Mouse (Mus musculus): ENCODE measurements around the gene Slit2.
A peak's percentile ranks its signal among the peaks of the same experiment; 100 is the strongest.

Gene Slit2

GRCm38 (mm10) chr5:47982941-47983701 lies at the start of gene Slit2:
Gene Slit2 (plus strand): TSS chr5:47983138.
- no peak for DNase-seq (ENCODE audit: low read depth, low spot score)

- no peak for DNase-seq (ENCODE audit: low read depth, low spot score)
Observed at GRCm38 (mm10) chr5:47938586-47939372, 44.2 kb upstream of the Slit2 start.

GRCm38 (mm10) chr5:47956451-47956850 lies 26.5 kb upstream of the Slit2 start:
- no peak for DNase-seq (ENCODE audit: low read depth, low spot score)

- DNase-seq (ENCODE audit: low read depth, low spot score), result no peak
Observed at GRCm38 (mm10) chr5:47975795-47976194, 7.1 kb upstream of the Slit2 start.

- no peak for DNase-seq (ENCODE audit: low read depth, low spot score)
Observed at GRCm38 (mm10) chr5:47979371-47979770, 3.6 kb upstream of the Slit2 start.

- no peak for DNase-seq (ENCODE audit: low read depth, low spot score)
Observed at GRCm38 (mm10) chr5:47980459-47980858, 2.5 kb upstream of the Slit2 start.

GRCm38 (mm10) chr5:47981951-47982350 lies 987 bp upstream of the Slit2 start:
- no peak for DNase-seq (ENCODE audit: low read depth, low spot score)

GRCm38 (mm10) chr5:47983746-47984583 lies 1.0 kb downstream of the Slit2 start:
- no peak for DNase-seq (ENCODE audit: low read depth, low spot score)

GRCm38 (mm10) chr5:47984584-47985197 lies 1.8 kb downstream of the Slit2 start:
- DNase-seq (ENCODE audit: low read depth, low spot score), result no peak

- no peak for DNase-seq (ENCODE audit: low read depth, low spot score)
Observed at GRCm38 (mm10) chr5:47985198-47985631, 2.3 kb downstream of the Slit2 start.

- DNase-seq (ENCODE audit: low read depth, low spot score), result no peak
Observed at GRCm38 (mm10) chr5:47985901-47986670, 3.1 kb downstream of the Slit2 start.

GRCm38 (mm10) chr5:47990926-47991325 lies 8.0 kb downstream of the Slit2 start:
- DNase-seq (ENCODE audit: low read depth, low spot score), result no peak

GRCm38 (mm10) chr5:48003708-48004415 lies 20.9 kb downstream of the Slit2 start:
- DNase-seq (ENCODE audit: low read depth, low spot score), result no peak

GRCm38 (mm10) chr5:48005533-48005932 lies 22.6 kb downstream of the Slit2 start:
- no peak for DNase-seq (ENCODE audit: low read depth, low spot score)

- no peak for DNase-seq (ENCODE audit: low read depth, low spot score)
Observed at GRCm38 (mm10) chr5:48006059-48006458, 23.1 kb downstream of the Slit2 start.

GRCm38 (mm10) chr5:48023441-48023840 lies 40.5 kb downstream of the Slit2 start:
- DNase-seq (ENCODE audit: low read depth, low spot score), result no peak

GRCm38 (mm10) chr5:48034875-48035274 lies 51.9 kb downstream of the Slit2 start:
- no peak for DNase-seq (ENCODE audit: low read depth, low spot score)

GRCm38 (mm10) chr5:48038033-48038432 lies 55.1 kb downstream of the Slit2 start:
- DNase-seq (ENCODE audit: low read depth, low spot score), result peak; percentile 20

GRCm38 (mm10) chr5:48048986-48049751 lies 66.2 kb downstream of the Slit2 start:
- no peak for DNase-seq (ENCODE audit: low read depth, low spot score)

All from retina, adult 2 months (tissue).